Comparison of ENCODE assay signal across 8 mouse cellular contexts in genomic region chr15:96709491-96710351, GRCm38 (mm10). TPM values are rescaled to one million over a fixed set of nuclear protein-coding genes. Genes with fewer than 3 reads are reported as not detected.
DNase-seq lines count a peak whose midpoint lies in the region; ATAC-seq lines count a peak whose summit lies in the region.

No protein-coding gene starts in this region.

- H3K36me3 ChIP-seq in heart, embryonic 14.5 days (ENCODE audit: control insufficient read depth, insufficient read depth, low read length), result no peaks in the 10 kb centered on the region
- no peaks in the 10 kb centered on the region for H3K36me3 ChIP-seq in liver, embryonic 13.5 days
- H3K36me3 ChIP-seq in stomach, embryonic 16.5 days (ENCODE audit: control insufficient read depth, insufficient read depth, low read length), result no peaks in the 10 kb centered on the region

- peak overlapping the region; percentile 76 for H3K4me2 ChIP-seq in heart, embryonic 14.5 days (ENCODE audit: low read length)
- H3K4me2 ChIP-seq in liver, embryonic 13.5 days, result peak overlapping the region; percentile 97
- H3K4me2 ChIP-seq in stomach, embryonic 16.5 days (ENCODE audit: low read depth, low read length), result peak overlapping the region; percentile 92

- H3K4me3 ChIP-seq in brown adipose tissue, adult 24 weeks (ENCODE audit: insufficient read depth, low read depth, low read length), result peak overlapping the region; percentile 73
- H3K4me3 ChIP-seq in heart, embryonic 14.5 days (ENCODE audit: control insufficient read depth in 1 of 2, insufficient read depth in 1 of 2, low read depth in 1 of 2, low read length in 2 of 2), result peak overlapping the region; percentile 51 to 53
- H3K4me3 ChIP-seq in liver, embryonic 13.5 days (replicated peaks), result peak overlapping the region; percentile 73
- H3K4me3 ChIP-seq in stomach, embryonic 16.5 days (replicated peaks; ENCODE audit: low read length), result peak overlapping the region; percentile 64

- peak; percentile 93 for ATAC-seq in heart, embryonic 14.5 days (ENCODE audit: insufficient number of reproducible peaks, insufficient read depth, low FRiP score, low read depth)
- peak; percentile 92 for ATAC-seq in liver, embryonic 13.5 days (ENCODE audit: low read depth)
- ATAC-seq in stomach, embryonic 16.5 days (ENCODE audit: insufficient read depth, low FRiP score), result peak; percentile 95

- H3K4me1 ChIP-seq in brown adipose tissue, adult 24 weeks (ENCODE audit: control insufficient read depth, insufficient read depth, insufficient read length, low read length), result peaks cover 4% of the 10 kb centered on the region; the same call in 1 of the 2 replicates
- H3K4me1 ChIP-seq in heart, embryonic 14.5 days (ENCODE audit: control insufficient read depth in 2 of 2, insufficient read depth in 2 of 2, low read length in 2 of 2), result peaks cover 2 to 12% of the 10 kb centered on the region in 2 experiments; a peak in 2 of 4 replicates
- peaks cover 42% of the 10 kb centered on the region for H3K4me1 ChIP-seq in liver, embryonic 13.5 days (replicated peaks)
- H3K4me1 ChIP-seq in stomach, embryonic 16.5 days (ENCODE audit: control insufficient read depth, insufficient read depth, low read length), result peaks cover 9% of the 10 kb centered on the region

- 2% methylated on average over 71 of the region's 80 CpGs for WGBS in heart, embryonic 14.5 days
- under 1% methylated on average over 80 of the region's 80 CpGs for WGBS in liver, embryonic 13.5 days (ENCODE audit: insufficient replicate concordance)
- WGBS in stomach, embryonic 16.5 days, result under 1% methylated on average over 80 of the region's 80 CpGs

- peak overlapping the region; percentile 79 for H3K27ac ChIP-seq in brown adipose tissue, adult 24 weeks (replicated peaks; ENCODE audit: low read depth, low read length)
- H3K27ac ChIP-seq in heart, embryonic 14.5 days (replicated peaks in 1 of 2; ENCODE audit: control insufficient read depth in 1 of 2, insufficient read depth in 1 of 2, low read depth in 2 of 2, low read length in 2 of 2), result peak overlapping the region; percentile 95 to 98
- H3K27ac ChIP-seq in liver, embryonic 13.5 days, result peak overlapping the region; percentile 96
- H3K27ac ChIP-seq in stomach, embryonic 16.5 days (ENCODE audit: low read length), result peak overlapping the region; percentile 99

- DNase-seq in CD4-positive, CD25-positive, alpha-beta regulatory T cell, adult 2 months (ENCODE audit: low read depth, low spot score), result peak; percentile 99
- DNase-seq in fat pad, adult 2 months (ENCODE audit: extremely low read depth, low read depth, low spot score), result peak; percentile 39
- peak; percentile 99 for DNase-seq in kidney, postnatal 14 days
- peak; percentile 98 for DNase-seq in liver, embryonic 13.5 days
- DNase-seq in neural tube, embryonic 10.5 days (ENCODE audit: extremely low spot score, low spot score), result peak; percentile 96

- H3K27me3 ChIP-seq in heart, embryonic 14.5 days (ENCODE audit: control insufficient read depth, insufficient read depth, low read length), result no peaks in the 10 kb centered on the region
- H3K27me3 ChIP-seq in liver, embryonic 13.5 days, result no peaks in the 10 kb centered on the region
- no peaks in the 10 kb centered on the region for H3K27me3 ChIP-seq in stomach, embryonic 16.5 days (ENCODE audit: control insufficient read depth, insufficient read depth, low read length)

- H3K9me3 ChIP-seq in heart, embryonic 14.5 days (ENCODE audit: control insufficient read depth, low read length), result no peaks in the 10 kb centered on the region
- H3K9me3 ChIP-seq in liver, embryonic 13.5 days (replicated peaks), result no peaks in the 10 kb centered on the region
- no peaks in the 10 kb centered on the region for H3K9me3 ChIP-seq in stomach, embryonic 16.5 days (replicated peaks; ENCODE audit: control insufficient read depth, low read length)

- peak overlapping the region; percentile 85 for H3K9ac ChIP-seq in heart, embryonic 14.5 days (ENCODE audit: low read length)
- peak overlapping the region; percentile 95 for H3K9ac ChIP-seq in liver, embryonic 13.5 days
- peak overlapping the region; percentile 92 for H3K9ac ChIP-seq in stomach, embryonic 16.5 days (ENCODE audit: low read length)

RNA-seq across cellular contexts. Expression of gene Slc38a2, which starts 10.2 kb away (rescaled TPM):
- 25.0 and 41.1 TPM in 2 replicates for polyA plus RNA-seq in brown adipose tissue, adult 24 weeks (2012; ENCODE audit: insufficient read depth, insufficient read length, missing spikeins)
- 191 TPM in 2 replicates for polyA plus RNA-seq in heart, embryonic 14.5 days (2014; fragmentation: Nextera tagmentation; extraction: Ambion mirVana)
- 33.8 and 45.3 TPM in 2 replicates for polyA plus RNA-seq in liver, embryonic 13.5 days (2015; fragmentation: Nextera tagmentation; extraction: Ambion mirVana)
- 132 and 133 TPM in 2 replicates for polyA plus RNA-seq in stomach, embryonic 16.5 days (2015; fragmentation: Nextera tagmentation; extraction: Ambion mirVana)

Comparison
In these comparisons a context has a peak if more than half of its experiments do, and no peak if none do; other contexts are left out.
1. Peak in every context shown above with its lines: DNase-seq, ATAC-seq, H3K4me3 ChIP-seq and H3K27ac ChIP-seq.
2. DNase-seq: peak in every context shown above with its lines; median percentile 99 in CD4-positive, CD25-positive, alpha-beta regulatory T cell, adult 2 months; 99 in kidney, postnatal 14 days; 98 in liver, embryonic 13.5 days; 96 in neural tube, embryonic 10.5 days; 39 in fat pad, adult 2 months.